Mouse (Mus musculus): ENCODE results near the gene Fgd5.
"Not testable (repeated sequence)": the region's sequence is repeated elsewhere in the genome, so short reads cannot be mapped to it uniquely, and the experiment has no call there.

Gene Fgd5

DNA sequence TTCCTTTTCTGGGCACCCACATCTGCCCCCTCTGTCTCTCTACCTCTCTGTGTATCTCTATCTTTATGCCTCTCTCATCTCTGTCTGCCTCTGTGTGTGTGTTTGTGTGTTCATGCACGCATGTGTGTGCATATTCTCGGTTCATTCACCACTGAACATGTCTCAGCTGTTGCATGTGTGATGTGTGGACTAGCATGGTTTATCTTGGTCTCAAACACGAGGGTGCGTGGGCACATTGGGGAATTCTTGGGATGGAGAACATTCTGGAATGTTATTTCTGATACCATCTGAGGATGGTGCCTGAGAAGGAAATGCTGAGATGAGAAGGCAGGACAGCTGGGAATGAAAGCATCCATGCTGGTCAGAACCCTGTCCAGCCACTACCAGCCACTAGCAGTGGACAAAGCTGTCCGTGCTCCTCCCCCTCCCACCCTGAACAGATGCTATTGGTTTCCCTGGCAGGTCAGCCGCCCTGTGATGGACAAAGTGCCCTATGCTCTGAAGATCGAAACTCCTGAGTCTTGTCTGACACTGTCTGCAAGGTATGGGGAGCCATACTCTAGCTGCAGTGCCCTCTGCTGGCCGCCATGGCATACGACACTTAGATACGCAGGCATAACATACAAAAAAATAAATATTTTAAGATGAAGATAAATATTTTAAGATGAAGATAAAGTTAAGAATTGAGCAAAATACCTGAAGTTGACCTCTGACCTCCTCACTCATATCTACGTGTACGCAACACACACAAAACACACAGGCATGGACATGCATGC is 87.2 kb downstream of the Fgd5 start:
- peak; percentile 34 for DNase-seq (ENCODE audit: extremely low spot score)

DNA sequence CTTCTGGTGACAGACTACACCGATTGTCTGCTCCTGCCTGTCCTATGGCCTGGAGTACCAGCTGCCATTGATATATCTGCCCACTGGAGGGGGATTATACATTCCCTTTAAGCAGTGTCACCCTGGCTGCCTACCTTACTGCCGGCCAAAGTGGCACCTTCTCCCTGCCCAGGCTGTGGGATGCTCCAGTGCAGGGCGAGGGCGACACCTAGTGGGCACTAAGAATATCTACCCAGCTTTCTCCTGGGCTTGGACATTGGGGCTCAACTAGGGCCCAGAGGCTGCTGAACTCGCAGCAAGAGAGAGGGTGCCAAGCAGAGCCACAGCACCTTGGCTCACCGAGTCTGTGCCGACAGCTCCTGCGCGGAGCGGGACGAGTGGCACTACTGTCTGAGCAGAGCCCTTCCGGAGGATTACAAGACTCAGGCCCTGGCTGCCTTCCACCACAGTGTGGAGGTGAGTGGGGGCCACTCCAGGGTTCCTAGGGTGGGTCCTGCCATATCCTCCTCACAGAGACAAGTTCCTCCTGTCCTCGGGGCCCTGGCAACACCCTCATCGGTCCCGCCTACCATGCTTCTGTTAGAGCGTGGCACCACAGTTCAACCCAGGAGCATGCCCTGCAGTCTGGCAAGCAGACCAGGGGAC is 88.6 kb downstream of the Fgd5 start:
- DNase-seq (ENCODE audit: extremely low spot score) = peak; percentile 75

DNA sequence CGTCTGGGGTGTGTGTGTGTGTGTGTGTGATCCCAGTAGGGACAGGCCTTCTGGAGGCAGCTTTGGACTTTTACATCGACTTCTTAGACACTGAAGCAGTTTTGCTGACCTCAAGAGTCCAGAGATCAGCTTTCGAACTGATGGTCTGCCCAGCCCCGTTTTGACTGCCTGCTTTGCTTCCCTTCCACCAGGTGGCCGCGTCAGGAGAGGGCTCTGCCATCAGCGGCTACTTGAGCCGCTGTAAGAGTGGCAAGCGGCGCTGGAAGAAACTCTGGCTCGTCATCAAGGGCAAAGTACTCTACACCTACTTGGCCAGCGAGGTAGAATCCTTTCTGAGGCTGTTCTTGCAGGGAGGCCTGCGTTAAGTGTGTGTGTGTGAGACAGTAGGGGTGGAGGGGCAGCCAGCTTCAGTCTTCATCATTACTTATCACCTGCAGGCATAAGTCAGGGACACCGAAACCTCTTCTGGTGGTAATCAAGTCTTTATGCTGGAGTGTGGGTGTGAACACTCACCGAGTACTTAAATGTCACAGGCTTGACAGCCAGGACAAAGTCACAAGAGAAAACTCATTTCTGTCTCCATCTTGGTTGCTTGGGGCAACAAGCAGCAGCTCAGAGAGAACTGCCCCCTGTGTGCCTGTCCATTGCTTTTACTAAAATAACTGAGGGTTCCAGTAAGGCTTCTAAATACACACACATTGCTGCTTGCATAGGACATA is 92.6 kb downstream of the Fgd5 start:
- DNase-seq (ENCODE audit: extremely low spot score) = no peak

DNA sequence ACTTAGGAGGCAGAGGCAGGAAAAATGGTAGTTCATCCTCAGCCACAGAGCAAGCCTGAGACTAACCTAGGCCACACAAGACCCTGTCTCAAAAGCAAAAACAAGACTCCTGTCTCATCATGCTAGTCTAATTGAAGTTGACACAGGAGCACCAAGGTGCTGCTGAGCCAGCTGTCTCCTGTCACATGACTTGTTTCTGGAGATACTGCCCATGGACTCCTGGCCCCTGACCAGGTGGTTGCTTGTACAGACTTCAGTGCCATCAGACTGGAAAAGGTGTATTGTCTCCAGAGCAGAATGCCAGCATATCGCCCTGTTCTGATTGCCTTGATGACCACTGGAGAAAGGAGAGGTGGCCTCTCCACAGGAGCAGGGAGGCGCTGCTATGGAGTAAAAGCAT is 102.1 kb downstream of the Fgd5 start:
- DNase-seq (ENCODE audit: extremely low spot score) = no peak

DNA sequence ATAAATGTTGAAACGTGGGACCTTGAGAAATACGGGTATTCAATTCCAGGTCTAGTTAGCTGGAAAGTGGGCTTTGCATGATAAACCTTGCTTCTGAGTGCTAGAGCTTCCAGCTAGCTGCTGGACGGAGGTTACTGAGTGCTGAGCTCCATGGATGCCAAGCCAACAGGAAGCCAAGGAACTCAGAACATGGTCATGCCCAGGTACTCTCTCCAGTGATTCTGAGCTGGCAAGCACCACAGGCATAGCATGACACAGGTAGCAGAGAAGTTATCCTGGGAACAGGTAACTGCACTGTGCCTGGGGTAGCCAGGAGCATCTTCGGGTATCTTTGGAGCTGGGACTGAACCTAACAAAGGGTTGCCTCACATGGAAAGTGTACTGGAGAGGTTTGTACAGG is 104.1 kb downstream of the Fgd5 start:
- no peak for DNase-seq (ENCODE audit: extremely low spot score)

DNA sequence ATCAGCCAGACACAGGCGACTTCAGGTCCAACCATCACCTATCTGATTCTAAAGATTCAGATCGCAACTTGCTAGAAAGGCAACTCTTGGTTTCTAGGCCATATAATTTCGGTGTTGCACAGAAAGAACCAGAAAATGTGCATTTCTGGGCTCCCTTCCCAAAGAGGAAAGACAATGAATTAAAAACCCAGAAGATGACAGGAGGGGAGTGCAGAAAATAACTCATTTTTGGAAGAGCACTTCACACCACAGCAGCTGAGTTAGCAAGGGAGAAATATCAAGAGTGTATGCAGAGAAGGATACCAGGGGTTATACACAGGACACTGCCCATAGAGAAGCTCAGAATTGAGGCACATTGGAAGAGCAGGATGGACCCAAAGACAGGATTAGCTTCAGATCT is 106.3 kb downstream of the Fgd5 start:
- no peak for DNase-seq (ENCODE audit: extremely low spot score)

DNA sequence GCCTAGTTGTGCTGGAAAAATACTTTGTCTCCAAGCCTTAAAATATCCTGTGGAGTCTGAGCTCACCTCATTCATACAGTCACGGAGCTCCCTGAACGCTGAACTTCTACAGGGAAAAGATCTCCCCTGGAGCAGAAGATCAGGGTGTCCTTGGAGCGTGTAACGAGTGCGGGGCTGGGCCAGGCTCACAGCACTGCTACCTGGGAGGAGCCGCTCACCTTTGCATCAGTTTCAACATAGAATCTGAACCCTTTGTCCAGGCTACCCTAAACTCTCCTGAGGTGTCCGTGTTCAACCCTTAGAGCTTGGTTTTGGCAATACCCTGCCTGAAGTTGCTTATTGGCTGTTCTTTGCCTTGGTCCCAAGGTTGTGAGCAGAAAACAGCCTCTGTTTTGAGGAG is 110.5 kb downstream of the Fgd5 start:
- DNase-seq (ENCODE audit: extremely low spot score) = not testable (repeated sequence)

DNA sequence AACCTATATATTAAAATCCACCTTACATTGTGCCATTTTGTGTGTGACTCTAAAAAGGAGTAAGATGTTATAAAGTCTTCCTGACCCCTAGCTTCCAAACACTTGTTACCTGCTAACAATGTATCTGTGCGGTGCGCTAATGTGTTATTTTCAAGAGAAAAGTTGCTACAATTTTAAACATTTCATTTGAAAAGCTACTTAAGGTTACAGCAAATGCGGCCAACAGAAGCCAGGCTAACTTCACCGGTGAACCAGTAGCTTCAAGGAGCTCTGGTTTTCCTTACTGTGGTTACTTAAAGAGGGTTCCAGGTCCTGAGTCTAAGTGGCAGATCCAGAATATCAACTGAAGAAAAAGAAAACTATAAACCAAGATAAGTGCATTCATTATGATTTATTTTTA is 111.3 kb downstream of the Fgd5 start:
- no peak for DNase-seq (ENCODE audit: extremely low spot score)

DNA sequence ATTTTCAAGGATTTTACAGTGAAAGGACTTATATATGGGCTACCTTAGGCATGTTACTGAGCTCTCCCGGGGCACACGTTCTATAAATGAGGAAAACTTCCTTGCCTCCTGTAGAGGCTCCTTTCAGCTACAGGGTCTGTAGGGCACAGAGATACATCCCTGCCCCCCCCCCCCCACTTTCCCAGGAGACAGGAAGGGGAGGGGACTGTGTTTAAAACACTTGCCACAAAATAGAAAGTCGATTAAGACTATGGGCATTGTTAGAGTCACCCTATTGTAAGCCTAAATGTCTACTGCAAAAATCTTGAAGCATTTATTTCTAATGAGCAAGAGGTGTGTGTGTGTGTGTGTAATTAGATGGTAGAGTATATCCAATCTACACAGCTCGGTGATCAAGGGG is 111.8 kb downstream of the Fgd5 start:
- no peak for DNase-seq (ENCODE audit: extremely low spot score)

DNA sequence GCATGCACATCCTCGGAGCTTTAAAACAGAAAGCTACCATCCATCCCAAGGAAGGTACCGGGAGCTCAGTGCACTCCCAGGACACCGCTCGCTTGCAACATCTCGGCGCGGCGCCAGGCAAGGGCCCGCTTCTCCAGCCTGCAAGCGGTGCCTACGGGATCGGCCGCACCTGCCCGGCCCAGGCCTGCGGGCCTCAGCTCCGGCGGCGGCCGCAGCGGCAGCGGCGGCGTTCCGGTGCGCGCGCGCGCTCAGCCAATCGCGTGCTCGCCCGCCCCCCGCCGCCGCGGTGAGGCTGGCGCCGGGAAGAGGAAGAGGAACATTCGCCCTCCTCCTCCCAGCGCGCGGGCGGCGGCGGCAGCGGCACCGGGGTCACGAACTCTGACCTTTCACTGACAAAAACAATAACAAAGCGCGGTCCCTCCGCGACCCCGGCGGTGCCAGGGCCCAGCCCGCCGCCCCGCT is 112.5 kb downstream of the Fgd5 start, which contains the start of gene Nr2c2:
Gene Nr2c2, plus strand, starts transcription at position 261 of the 462 bp plus-strand sequence.
- peak; percentile 90 for DNase-seq (ENCODE audit: extremely low spot score)

DNA sequence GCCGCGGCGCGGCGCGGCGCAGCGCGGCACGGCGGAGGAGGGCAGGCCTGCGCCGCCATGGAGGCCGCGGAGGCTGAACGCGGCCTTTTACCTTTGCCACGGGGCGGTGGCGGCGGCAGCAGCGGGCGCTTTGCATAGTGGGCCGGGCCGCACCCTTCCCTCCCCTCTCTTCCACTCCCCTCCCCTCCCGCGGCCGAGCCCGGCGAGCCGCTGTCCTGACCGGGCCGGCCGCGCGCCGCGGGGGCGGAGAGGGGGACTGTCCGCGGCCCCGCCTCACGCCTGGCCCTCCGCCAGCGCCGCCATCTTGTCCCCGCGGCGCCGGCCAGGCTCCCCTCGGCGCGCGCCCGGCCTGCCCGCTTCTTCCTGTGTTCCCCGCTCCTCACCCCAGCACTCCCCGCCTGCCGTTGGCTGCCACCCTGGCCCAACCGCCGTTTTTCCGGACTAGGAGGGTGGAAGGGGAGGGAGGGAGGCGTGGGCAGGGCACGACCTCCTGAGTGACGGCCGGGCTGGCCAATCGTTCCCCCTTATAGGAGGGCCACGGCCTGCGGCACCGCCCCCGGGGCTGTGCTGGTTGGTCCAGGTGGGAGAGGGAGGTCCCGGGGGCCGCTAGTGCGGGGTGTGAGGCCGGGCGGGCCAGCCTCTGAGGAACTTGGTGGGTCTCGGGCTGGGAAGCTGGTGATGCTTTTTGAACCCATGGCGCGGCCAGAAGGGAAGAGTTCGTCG is 113.2 kb downstream of the Fgd5 start:
- DNase-seq (ENCODE audit: extremely low spot score) = peak; percentile 100

DNA sequence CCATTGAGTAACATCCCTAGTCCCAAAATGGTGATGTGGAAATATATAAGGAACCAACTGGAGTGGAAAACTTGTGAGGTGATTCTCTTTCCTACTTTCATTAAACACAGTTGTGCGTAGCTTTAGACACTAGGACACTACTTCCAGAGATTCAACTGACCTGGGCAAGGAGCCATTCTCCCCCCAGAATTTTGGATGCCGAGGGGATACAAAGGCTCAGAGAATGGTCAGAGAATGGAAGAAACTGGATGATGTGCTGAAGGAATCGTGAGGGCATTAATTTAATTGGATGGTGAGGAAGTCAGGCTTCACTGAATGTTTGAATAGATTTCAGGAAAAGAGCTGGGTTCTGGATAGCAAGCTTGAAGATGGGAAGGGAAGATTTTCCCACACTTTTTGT is 114.1 kb downstream of the Fgd5 start:
- DNase-seq (ENCODE audit: extremely low spot score) = no peak

DNA sequence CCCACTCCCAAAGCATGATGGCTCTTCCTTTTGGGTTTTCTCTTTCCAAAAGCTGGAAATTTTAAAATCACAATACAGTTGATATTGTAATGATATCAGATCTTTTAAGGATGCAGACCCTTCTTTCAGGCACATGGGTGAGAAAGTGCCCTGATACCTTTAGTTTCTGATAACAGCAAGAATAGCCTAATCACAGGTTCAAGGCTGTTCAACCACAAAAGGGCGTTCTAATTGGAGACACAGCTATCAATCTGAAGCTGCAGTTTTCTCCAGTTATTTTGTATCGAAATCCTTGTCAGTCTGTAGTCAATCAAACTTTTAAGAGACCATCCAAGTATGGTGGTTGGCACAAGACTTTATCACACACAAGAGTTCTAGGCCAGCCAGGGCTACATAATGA is 115.2 kb downstream of the Fgd5 start:
- no peak for DNase-seq (ENCODE audit: extremely low spot score)

DNA sequence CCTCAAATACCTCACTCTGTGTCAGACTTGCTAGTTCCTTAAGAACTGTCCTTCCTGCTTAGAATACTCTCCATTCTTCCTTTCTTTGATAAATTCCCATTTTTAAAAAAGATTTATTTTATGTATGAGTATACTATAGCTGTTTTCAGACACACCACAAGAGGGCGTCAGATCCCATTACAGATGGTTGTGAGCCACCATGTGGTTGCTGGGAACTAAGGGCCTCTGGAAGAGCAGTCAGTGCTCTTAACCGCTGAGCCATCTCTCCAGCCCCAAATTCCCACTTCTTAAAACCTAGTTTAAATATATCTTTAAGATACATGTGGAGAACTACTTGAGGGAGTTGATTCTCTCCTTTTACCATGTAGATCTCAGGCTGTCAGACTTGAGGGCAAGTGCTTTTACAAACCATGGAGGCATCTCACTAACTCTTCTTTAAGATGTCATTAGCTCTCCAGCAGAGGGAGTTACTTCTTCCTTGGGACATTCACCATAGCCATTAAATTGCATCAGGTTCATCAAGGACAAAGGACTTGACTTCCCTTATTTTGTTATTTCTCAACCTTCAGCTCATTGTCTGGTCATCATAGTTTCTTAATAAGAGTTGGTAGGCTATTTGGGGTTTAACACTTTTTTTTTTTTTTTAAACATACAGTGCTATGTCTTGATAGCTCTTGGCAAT is 122.1 kb downstream of the Fgd5 start:
- DNase-seq (ENCODE audit: extremely low spot score) = no peak

DNA sequence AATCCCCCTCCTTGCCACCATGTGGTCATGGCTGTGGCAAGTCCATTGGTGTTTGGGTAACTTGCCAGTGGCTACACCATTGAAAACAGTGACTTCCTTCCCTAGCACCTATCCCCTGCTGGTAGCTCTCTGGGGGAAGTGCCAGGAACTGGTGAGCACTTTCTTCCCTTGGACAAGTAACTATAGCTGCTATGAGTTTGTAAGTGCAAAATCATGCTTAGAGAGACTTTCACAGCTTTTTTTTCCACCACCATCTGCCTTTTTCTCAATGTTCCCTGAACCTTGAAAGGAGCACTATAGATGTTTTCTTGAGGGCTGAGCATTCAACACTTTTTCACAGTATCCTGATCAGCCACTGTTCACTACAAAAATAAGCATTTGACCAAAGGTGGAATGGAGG is 145.9 kb downstream of the Fgd5 start:
- DNase-seq (ENCODE audit: extremely low spot score) = no peak

All from embryo, embryonic 9.5 days (tissue).